Mouse (Mus musculus): ENCODE measurements around the gene Lurap1. TPM values are rescaled to one million over a fixed set of nuclear protein-coding genes. Genes with fewer than 3 reads are reported as not detected.

Lurap1 gene
- polyA plus RNA-seq, 1 experiment = 1.4 TPM

DNA sequence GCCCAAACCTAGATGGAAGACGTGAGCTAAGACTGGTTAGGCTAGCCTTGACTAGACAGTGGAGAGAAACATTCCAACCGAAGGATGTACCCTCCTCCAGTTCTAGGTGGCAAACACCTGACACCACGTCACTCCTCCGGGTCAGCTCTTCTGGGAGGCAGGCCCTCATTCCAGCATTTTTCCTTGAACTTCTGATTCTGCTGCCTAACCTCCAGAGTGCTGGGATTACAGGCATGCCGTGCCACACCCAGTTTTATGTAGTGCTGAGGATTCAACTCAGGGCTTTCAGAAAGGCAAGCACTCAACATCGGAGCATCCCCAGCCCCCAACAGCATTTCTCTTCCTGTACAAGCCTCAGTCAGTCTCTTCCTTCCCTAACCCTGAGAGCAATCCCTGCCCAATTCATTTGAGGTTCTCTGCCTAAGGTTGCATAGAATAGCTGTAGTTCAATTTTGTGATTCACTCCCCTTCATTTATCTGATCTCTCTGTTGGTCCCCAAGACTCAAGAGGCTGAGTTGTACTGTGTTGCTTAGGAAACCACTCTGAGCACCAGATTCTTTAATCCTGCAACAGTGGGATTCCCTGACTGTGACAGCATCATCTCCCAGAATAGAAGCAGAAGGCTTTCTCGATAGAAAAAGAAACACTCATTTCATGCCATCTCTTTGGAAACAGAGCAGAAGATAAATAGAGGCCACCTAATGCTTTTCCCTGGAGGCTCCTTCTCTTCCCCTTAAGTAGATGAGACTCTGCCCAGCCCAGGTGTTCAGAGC, 10.2 kb downstream of the Lurap1 start:
- no peaks in the 10 kb centered on the region for H3K79me2 ChIP-seq (ENCODE audit: control insufficient read depth, insufficient read depth)
- TF ChIP-seq FOSL1 (IDR thresholded peaks at IDR 0.05; ENCODE audit: insufficient read depth, low read length, poor library complexity, severe bottlenecking) (no peak), USF1 (IDR thresholded peaks at IDR 0.05; ENCODE audit: low read depth) (no peak), MAX (IDR thresholded peaks at IDR 0.05) (no peak)
- no peak overlapping the region for H3K4me3 ChIP-seq (ENCODE audit: insufficient read depth, poor library complexity, severe bottlenecking)
- H3K79me3 ChIP-seq (ENCODE audit: low read depth) = no peaks in the 10 kb centered on the region
- no peak overlapping the region for H3ac ChIP-seq (ENCODE audit: control insufficient read depth, insufficient read length, low read depth)
- H3K36me3 ChIP-seq (ENCODE audit: control insufficient read depth, insufficient read depth) = peaks cover 2% of the 10 kb centered on the region
- no peaks in the 10 kb centered on the region for H3K27me3 ChIP-seq (ENCODE audit: control insufficient read depth, insufficient read depth, insufficient read length)

DNA sequence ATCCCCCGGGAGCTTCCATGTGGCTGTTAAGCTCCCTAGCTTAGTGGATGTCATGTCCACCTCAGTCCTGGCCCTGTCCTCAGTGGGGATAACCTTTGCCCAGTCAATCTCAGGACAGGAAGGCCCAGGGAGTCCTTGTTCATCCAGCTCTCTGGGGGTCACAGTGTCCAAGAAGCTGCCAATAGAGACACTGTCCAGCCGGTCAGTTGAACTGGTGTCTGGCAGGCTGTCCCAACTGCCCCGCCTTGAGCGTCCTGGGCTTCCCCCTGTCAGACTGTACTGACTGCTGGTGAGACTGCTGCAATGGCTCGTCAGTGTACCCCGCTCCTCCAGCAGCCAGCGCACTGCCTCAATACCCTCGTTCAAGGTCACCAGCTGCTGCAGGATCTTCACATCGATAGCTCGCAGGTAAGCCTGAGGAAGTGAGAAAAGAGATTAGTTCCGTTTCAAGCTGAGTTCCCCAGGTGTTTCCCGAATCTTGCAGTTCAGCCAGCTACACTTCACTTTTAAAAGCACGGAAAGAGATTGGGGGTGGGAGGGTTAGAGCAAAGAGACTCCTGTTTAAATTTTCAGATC, 13.6 kb downstream of the Lurap1 start:
- Histone ChIP-seq H3K36me3 (ENCODE audit: control insufficient read depth, insufficient read depth) (peaks cover 3% of the 10 kb centered on the region), H3K4me3 (ENCODE audit: insufficient read depth, poor library complexity, severe bottlenecking) (no peak overlapping the region), H3ac (ENCODE audit: control insufficient read depth, insufficient read length, low read depth) (no peak overlapping the region), H3K79me2 (ENCODE audit: control insufficient read depth, insufficient read depth) (no peaks in the 10 kb centered on the region), H3K27me3 (ENCODE audit: control insufficient read depth, insufficient read depth, insufficient read length) (no peaks in the 10 kb centered on the region), H3K79me3 (ENCODE audit: low read depth) (no peaks in the 10 kb centered on the region)
- TF ChIP-seq CTCF (IDR thresholded peaks at IDR 0.05; ENCODE audit: control insufficient read depth, insufficient read depth, insufficient read length) (no peak), MYOG (IDR thresholded peaks at IDR 0.05; ENCODE audit: control insufficient read depth, extremely low read depth, insufficient read length) (no peak), FOSL1 (IDR thresholded peaks at IDR 0.05; ENCODE audit: insufficient read depth, low read length, poor library complexity, severe bottlenecking) (no peak), USF1 (IDR thresholded peaks at IDR 0.05; ENCODE audit: low read depth) (no peak), MAX (IDR thresholded peaks at IDR 0.05) (no peak), CEBPB (IDR thresholded peaks at IDR 0.05; ENCODE audit: low read depth) (no peak), MYOD1 (IDR thresholded peaks at IDR 0.05; ENCODE audit: control insufficient read depth, insufficient read length, low read depth) (no peak)

DNA sequence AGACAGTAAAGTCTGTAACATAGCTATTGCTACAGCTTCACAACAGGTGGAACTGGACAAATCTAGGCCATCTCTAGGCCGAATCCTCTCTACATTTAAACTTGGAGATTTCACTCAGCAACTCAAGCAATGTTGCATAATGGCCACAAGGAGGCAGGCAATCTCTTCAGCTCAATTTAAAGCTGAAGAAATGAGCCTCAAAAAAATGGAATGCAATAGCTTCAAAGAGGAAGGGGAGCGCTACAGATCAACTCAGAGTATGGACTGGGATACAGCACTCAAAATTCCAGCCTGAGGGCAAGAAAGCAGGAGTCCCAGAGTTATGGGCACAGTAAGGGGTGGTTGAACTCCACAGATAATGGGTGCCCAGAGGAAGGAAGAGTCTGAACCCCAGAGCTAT, 16.1 kb downstream of the Lurap1 start:
- no peaks in the 10 kb centered on the region for H3K79me3 ChIP-seq (ENCODE audit: low read depth)
- peaks cover 3% of the 10 kb centered on the region for H3K36me3 ChIP-seq (ENCODE audit: control insufficient read depth, insufficient read depth)
- H3K27me3 ChIP-seq (ENCODE audit: control insufficient read depth, insufficient read depth, insufficient read length) = no peaks in the 10 kb centered on the region
- peak; percentile 31 for TF ChIP-seq CEBPB (IDR thresholded peaks at IDR 0.05; ENCODE audit: low read depth)
- no peak for TF ChIP-seq USF1 (IDR thresholded peaks at IDR 0.05; ENCODE audit: low read depth)
- H3ac ChIP-seq (ENCODE audit: control insufficient read depth, insufficient read length, low read depth) = no peak overlapping the region
- H3K4me3 ChIP-seq (ENCODE audit: insufficient read depth, poor library complexity, severe bottlenecking) = no peak overlapping the region
- H3K79me2 ChIP-seq (ENCODE audit: control insufficient read depth, insufficient read depth) = no peaks in the 10 kb centered on the region

DNA sequence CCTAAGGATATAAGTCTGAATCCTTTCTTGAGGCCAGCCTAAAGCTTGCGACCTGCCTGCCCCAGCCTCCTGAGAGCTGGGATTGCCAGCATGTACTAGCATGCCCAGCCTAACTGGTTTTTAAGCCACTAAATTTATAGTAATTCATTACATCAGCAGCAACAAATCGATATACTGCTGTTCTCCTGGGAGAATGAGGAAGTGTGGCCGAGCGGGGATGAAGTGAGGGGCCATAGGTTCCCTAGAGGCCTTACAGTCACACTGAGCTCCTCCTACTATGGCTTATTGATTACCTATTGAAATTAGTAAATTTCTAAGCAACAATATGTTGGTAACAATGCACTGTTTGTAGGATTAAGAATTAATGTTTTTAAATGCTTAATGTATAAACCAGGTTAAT, 18.0 kb downstream of the Lurap1 start:
- Histone ChIP-seq H3K79me3 (ENCODE audit: low read depth) (no peaks in the 10 kb centered on the region), H3K4me3 (ENCODE audit: insufficient read depth, poor library complexity, severe bottlenecking) (no peak overlapping the region), H3K36me3 (ENCODE audit: control insufficient read depth, insufficient read depth) (peaks cover 3% of the 10 kb centered on the region), H3K79me2 (ENCODE audit: control insufficient read depth, insufficient read depth) (no peaks in the 10 kb centered on the region), H3ac (ENCODE audit: control insufficient read depth, insufficient read length, low read depth) (no peak overlapping the region), H3K27me3 (ENCODE audit: control insufficient read depth, insufficient read depth, insufficient read length) (no peaks in the 10 kb centered on the region)
- TF ChIP-seq MAX (IDR thresholded peaks at IDR 0.05) (no peak), MYOG (IDR thresholded peaks at IDR 0.05; ENCODE audit: control insufficient read depth, extremely low read depth, insufficient read length) (no peak), MYOD1 (IDR thresholded peaks at IDR 0.05; ENCODE audit: control insufficient read depth, insufficient read length, low read depth) (no peak), CEBPB (IDR thresholded peaks at IDR 0.05; ENCODE audit: low read depth) (no peak), FOSL1 (IDR thresholded peaks at IDR 0.05; ENCODE audit: insufficient read depth, low read length, poor library complexity, severe bottlenecking) (no peak), CTCF (IDR thresholded peaks at IDR 0.05; ENCODE audit: control insufficient read depth, insufficient read depth, insufficient read length) (no peak), USF1 (IDR thresholded peaks at IDR 0.05; ENCODE audit: low read depth) (no peak)

DNA sequence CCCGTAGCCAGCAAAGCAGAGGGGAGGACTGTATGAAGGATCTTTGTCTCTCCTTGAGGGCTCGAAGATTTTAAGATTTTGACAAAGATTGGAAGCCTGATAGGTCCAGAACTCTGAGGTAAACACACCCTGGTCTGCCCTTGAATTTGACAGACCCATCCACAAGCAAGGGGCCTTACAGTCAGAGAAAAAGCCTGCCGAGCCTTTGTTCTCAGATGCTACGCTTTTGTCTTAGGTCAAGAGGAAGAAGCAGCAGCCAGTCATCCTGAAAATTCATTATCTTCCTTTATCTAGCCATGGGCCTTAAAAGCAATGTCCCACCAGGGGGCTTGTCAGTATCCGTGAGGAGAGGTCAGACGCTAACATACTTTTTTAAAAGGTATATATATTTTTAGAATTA, 23.2 kb downstream of the Lurap1 start:
- no peak for TF ChIP-seq CTCF (IDR thresholded peaks at IDR 0.05; ENCODE audit: control insufficient read depth, insufficient read depth, insufficient read length)
- no peak for TF ChIP-seq CEBPB (IDR thresholded peaks at IDR 0.05; ENCODE audit: low read depth)
- TF ChIP-seq USF1 (IDR thresholded peaks at IDR 0.05; ENCODE audit: low read depth) = no peak
- no peak for TF ChIP-seq MYOG (IDR thresholded peaks at IDR 0.05; ENCODE audit: control insufficient read depth, extremely low read depth, insufficient read length)

DNA sequence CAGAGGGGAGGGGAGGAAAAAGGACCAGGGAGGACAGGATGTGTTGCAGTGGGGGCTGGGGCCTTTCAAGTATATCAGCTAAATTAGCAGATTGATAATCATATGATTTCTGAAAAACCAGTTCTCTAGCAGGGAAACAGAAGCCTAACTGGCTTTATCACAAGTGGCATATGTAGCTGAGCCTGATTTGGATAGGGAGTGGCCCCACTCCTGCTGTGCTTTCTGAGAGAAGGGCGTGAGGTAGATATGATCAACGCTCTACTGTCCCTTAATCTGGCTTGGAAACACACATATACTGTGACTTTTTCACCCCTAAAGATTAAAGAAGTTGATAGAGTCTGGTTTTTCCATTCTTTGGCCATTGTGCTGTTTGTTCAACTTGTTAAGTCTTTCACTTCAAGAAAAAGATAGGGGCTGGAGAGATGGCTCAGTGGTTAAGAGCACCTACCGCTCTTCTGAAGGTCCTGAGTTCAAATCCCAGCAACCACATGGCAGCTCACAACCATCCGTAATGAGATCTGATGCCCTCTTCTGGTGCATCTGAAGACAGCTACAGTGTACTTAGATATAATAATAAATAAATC, 25.2 kb downstream of the Lurap1 start:
- H3K79me3 ChIP-seq (ENCODE audit: low read depth) = peaks cover 5% of the 10 kb centered on the region
- peaks cover 21% of the 10 kb centered on the region for H3K79me2 ChIP-seq (ENCODE audit: control insufficient read depth, insufficient read depth)
- TF ChIP-seq CEBPB (IDR thresholded peaks at IDR 0.05; ENCODE audit: low read depth) (no peak), CTCF (IDR thresholded peaks at IDR 0.05; ENCODE audit: control insufficient read depth, insufficient read depth, insufficient read length) (no peak), FOSL1 (IDR thresholded peaks at IDR 0.05; ENCODE audit: insufficient read depth, low read length, poor library complexity, severe bottlenecking) (no peak), USF1 (IDR thresholded peaks at IDR 0.05; ENCODE audit: low read depth) (no peak), MAX (IDR thresholded peaks at IDR 0.05) (no peak)

More for the DNA sequence above, 23.2 kb downstream of the Lurap1 start:
- Histone ChIP-seq H3K27me3 (ENCODE audit: control insufficient read depth, insufficient read depth, insufficient read length) (no peaks in the 10 kb centered on the region), H3K36me3 (ENCODE audit: control insufficient read depth, insufficient read depth) (no peaks in the 10 kb centered on the region), H3ac (ENCODE audit: control insufficient read depth, insufficient read length, low read depth) (no peak overlapping the region), H3K79me2 (ENCODE audit: control insufficient read depth, insufficient read depth) (peaks cover 3% of the 10 kb centered on the region), H3K4me3 (ENCODE audit: insufficient read depth, poor library complexity, severe bottlenecking) (no peak overlapping the region), H3K79me3 (ENCODE audit: low read depth) (no peaks in the 10 kb centered on the region)

More for the DNA sequence above, 25.2 kb downstream of the Lurap1 start:
- H3K27me3 ChIP-seq (ENCODE audit: control insufficient read depth, insufficient read depth, insufficient read length) = no peaks in the 10 kb centered on the region
- no peak overlapping the region for H3ac ChIP-seq (ENCODE audit: control insufficient read depth, insufficient read length, low read depth)
- no peaks in the 10 kb centered on the region for H3K36me3 ChIP-seq (ENCODE audit: control insufficient read depth, insufficient read depth)
- no peak overlapping the region for H3K4me3 ChIP-seq (ENCODE audit: insufficient read depth, poor library complexity, severe bottlenecking)
